19 mouse cellular contexts compared by ENCODE assay signal in genomic region chr9:52229589-52229988, GRCm38 (mm10).
DNase-seq lines count a peak whose midpoint lies in the region; ATAC-seq and TF ChIP-seq lines count a peak whose summit lies in the region.
"Had no signal": no experiment of that assay in that cellular context is flagged by ENCODE, and none has a peak within 500 bp of the region (broad histone marks: within the 10 kb centered on the region; RNA-seq: fewer than 3 reads in every experiment).

No protein-coding gene starts in this region.

- DNase-seq in layer of hippocampus, adult 9-11 months, result peak; percentile 71
- DNase-seq in layer of hippocampus, postnatal 36 days, result no peak
- DNase-seq in MEL (ENCODE audit: low read depth, low spot score), result peak; percentile 76
- peak; percentile 37 for DNase-seq in lung, postnatal 36 days
- DNase-seq in spleen, adult 18-20 months, result peak; percentile 50 to 70
- DNase-seq in thymus, postnatal 10 days (ENCODE audit: low spot score in 2 of 2), result no peak
- DNase-seq in kidney, postnatal 10 days, result no peak
- DNase-seq: adrenal gland, adult 2 months; cerebellum, adult 9-10 months; kidney, postnatal 14 days; right cerebral cortex, postnatal 4 days had no signal

- no peak for ATAC-seq in forebrain, embryonic 16.5 days
- ATAC-seq: intestine, embryonic 16.5 days; Patski had no signal

- 87% methylated on average over 9 of the region's 9 CpGs for WGBS in forebrain, embryonic 16.5 days

- peak; percentile 71 to 74 for TF ChIP-seq EP300 in MEL (IDR thresholded peaks at IDR 0.05; ENCODE audit: low read depth in 1 of 2, low read length in 2 of 2)

- no peak overlapping the region for H3K4me2 ChIP-seq in forebrain, embryonic 16.5 days (ENCODE audit: low read length)
- H3K4me2 ChIP-seq: heart, embryonic 15.5 days; hindbrain, embryonic 13.5 days; liver, embryonic 15.5 days; midbrain, embryonic 12.5 days had no signal

- no peak overlapping the region for H3K9ac ChIP-seq in MEL (ENCODE audit: control insufficient read depth, low read depth, low read length, poor library complexity, severe bottlenecking)
- H3K9ac ChIP-seq in forebrain, embryonic 16.5 days (replicated peaks; ENCODE audit: low read depth, low read length), result no peak overlapping the region
- H3K9ac ChIP-seq: heart, embryonic 15.5 days; hindbrain, embryonic 13.5 days; liver, embryonic 15.5 days; midbrain, embryonic 12.5 days had no signal

- no peak for TF ChIP-seq RAD21 in MEL (IDR thresholded peaks at IDR 0.05; ENCODE audit: low read depth, low read length)

- H3K9me3 ChIP-seq in MEL (replicated peaks; ENCODE audit: insufficient read depth, low read length), result no peaks in the 10 kb centered on the region
- no peaks in the 10 kb centered on the region for H3K9me3 ChIP-seq in forebrain, embryonic 16.5 days (ENCODE audit: control insufficient read depth, low read length)
- H3K9me3 ChIP-seq: heart, embryonic 15.5 days; hindbrain, embryonic 13.5 days; liver, embryonic 15.5 days; midbrain, embryonic 12.5 days had no signal

- peaks cover 0 to 9% of the 10 kb centered on the region in 2 experiments; a peak in 2 of 4 replicates for H3K4me1 ChIP-seq in MEL (ENCODE audit: control insufficient read depth in 1 of 2, insufficient read depth in 2 of 2, low read length in 2 of 2)
- H3K4me1 ChIP-seq in forebrain, embryonic 16.5 days (replicated peaks; ENCODE audit: control insufficient read depth, insufficient read depth, low read length), result no peaks in the 10 kb centered on the region
- H3K4me1 ChIP-seq: heart, embryonic 15.5 days; hindbrain, embryonic 13.5 days; liver, embryonic 15.5 days; midbrain, embryonic 12.5 days had no signal

- no peak overlapping the region; a peak in 1 of 4 replicates for H3K4me3 ChIP-seq in MEL (ENCODE audit: control insufficient read depth in 1 of 2, insufficient read depth in 1 of 2, low read depth in 2 of 2, low read length in 2 of 2)
- no peak overlapping the region for H3K4me3 ChIP-seq in forebrain, embryonic 16.5 days (replicated peaks; ENCODE audit: low read length)
- H3K4me3 ChIP-seq: erythroblast, embryonic 14.5 days; heart, embryonic 15.5 days; hindbrain, embryonic 13.5 days; liver, embryonic 15.5 days; midbrain, embryonic 12.5 days had no signal

- no peak for TF ChIP-seq POLR2A in MEL (IDR thresholded peaks at IDR 0.05; ENCODE audit: control insufficient read depth in 1 of 2, insufficient read depth in 1 of 2, low read depth in 1 of 2, low read length in 2 of 2, poor library complexity in 1 of 2)

- H3K79me2 ChIP-seq in MEL (ENCODE audit: control insufficient read depth, insufficient read depth, low read length, poor library complexity), result no peaks in the 10 kb centered on the region

- no peaks in the 10 kb centered on the region; a peak in 1 of 4 replicates for H3K27me3 ChIP-seq in MEL (ENCODE audit: control insufficient read depth in 1 of 2, insufficient read depth in 2 of 2, low read length in 2 of 2)
- H3K27me3 ChIP-seq in forebrain, embryonic 16.5 days (replicated peaks; ENCODE audit: control insufficient read depth, insufficient read depth, low read length), result no peaks in the 10 kb centered on the region
- H3K27me3 ChIP-seq: heart, embryonic 15.5 days; hindbrain, embryonic 13.5 days; liver, embryonic 15.5 days; midbrain, embryonic 12.5 days had no signal

- no peak overlapping the region for H3K27ac ChIP-seq in MEL (ENCODE audit: control insufficient read depth, low read depth, low read length)
- H3K27ac ChIP-seq in forebrain, embryonic 16.5 days (ENCODE audit: low read length), result no peak overlapping the region
- H3K27ac ChIP-seq: heart, embryonic 15.5 days; hindbrain, embryonic 13.5 days; liver, embryonic 15.5 days; midbrain, embryonic 12.5 days had no signal

- H3K36me3 ChIP-seq in MEL (ENCODE audit: control insufficient read depth in 1 of 2, insufficient read depth in 2 of 2, low read length in 2 of 2), result peaks cover 0 to 11% of the 10 kb centered on the region in 2 experiments; a peak in 2 of 4 replicates
- no peaks in the 10 kb centered on the region for H3K36me3 ChIP-seq in forebrain, embryonic 16.5 days (ENCODE audit: control insufficient read depth, insufficient read depth)
- H3K36me3 ChIP-seq: heart, embryonic 15.5 days; hindbrain, embryonic 13.5 days; liver, embryonic 15.5 days; midbrain, embryonic 12.5 days had no signal

- no peak for TF ChIP-seq CTCF in MEL (IDR thresholded peaks at IDR 0.05 in 2 of 3, conservative IDR thresholded peaks at IDR 0.05 in 1 of 3; ENCODE audit: control insufficient read depth in 1 of 3, insufficient read depth in 1 of 3, low read depth in 2 of 3, low read length in 3 of 3, poor library complexity in 1 of 3, severe bottlenecking in 1 of 3)

TF ChIP-seq in MEL, 35 proteins besides CTCF, POLR2A, EP300 and RAD21:
- no peak for TF ChIP-seq ZC3H11A (IDR thresholded peaks at IDR 0.05; ENCODE audit: low read depth, low read length)
- no peak for TF ChIP-seq HCFC1 (IDR thresholded peaks at IDR 0.05; ENCODE audit: low read depth, low read length)
- no peak for TF ChIP-seq ZNF384 (IDR thresholded peaks at IDR 0.05; ENCODE audit: low read depth, low read length)
- no peak for TF ChIP-seq KAT2A (conservative IDR thresholded peaks at IDR 0.05; ENCODE audit: low read depth, low read length)
- no peak for TF ChIP-seq UBTF (IDR thresholded peaks at IDR 0.05; ENCODE audit: borderline replicate concordance, insufficient read depth, low read depth, low read length)
- peak; percentile 54 for TF ChIP-seq TCF12 (IDR thresholded peaks at IDR 0.05; ENCODE audit: low read depth, low read length)
- peak; percentile 52; the same call in 1 of the 2 replicates for TF ChIP-seq MYC (IDR thresholded peaks at IDR 0.05; ENCODE audit: low read depth, low read length)
- TF ChIP-seq TBP (IDR thresholded peaks at IDR 0.05; ENCODE audit: low read depth, low read length), result no peak
- TF ChIP-seq SMC3 (IDR thresholded peaks at IDR 0.05; ENCODE audit: low read depth, low read length), result no peak
- TF ChIP-seq SIN3A (IDR thresholded peaks at IDR 0.05; ENCODE audit: low read length), result 0 out of 2 replicates have a peak, but pooled peaks have one; percentile 4
- TF ChIP-seq RCOR1 (IDR thresholded peaks at IDR 0.05; ENCODE audit: low read depth, low read length), result peak; percentile 60; the same call in 1 of the 2 replicates
- peak; percentile 53 for TF ChIP-seq TAL1 (IDR thresholded peaks at IDR 0.05; ENCODE audit: low read length)
- TF ChIP-seq ETS1 (IDR thresholded peaks at IDR 0.05; ENCODE audit: low read depth, low read length), result peak; percentile 61; the same call in 1 of the 2 replicates
- no peak for TF ChIP-seq NELFE (IDR thresholded peaks at IDR 0.05; ENCODE audit: low read depth, low read length)
- TF ChIP-seq E2F4 (IDR thresholded peaks at IDR 0.05; ENCODE audit: borderline replicate concordance, low read depth, low read length), result no peak
- TF ChIP-seq MYB (IDR thresholded peaks at IDR 0.05; ENCODE audit: low read depth, low read length), result peak; percentile 36; the same call in 1 of the 2 replicates
- TF ChIP-seq USF1 (IDR thresholded peaks at IDR 0.05; ENCODE audit: low read depth, low read length), result peak; percentile 78
- no peak for TF ChIP-seq ZKSCAN1 (IDR thresholded peaks at IDR 0.05; ENCODE audit: low read depth, low read length)
- no peak for TF ChIP-seq MAZ (IDR thresholded peaks at IDR 0.05; ENCODE audit: low read depth, low read length)
- no peak for TF ChIP-seq ELF1 (IDR thresholded peaks at IDR 0.05; ENCODE audit: low read depth, low read length)
- no peak for TF ChIP-seq ZMIZ1 (IDR thresholded peaks at IDR 0.05; ENCODE audit: low read depth, low read length)
- no peak for TF ChIP-seq JUND (IDR thresholded peaks at IDR 0.05; ENCODE audit: low read depth, low read length)
- no peak for TF ChIP-seq MXI1 (IDR thresholded peaks at IDR 0.05; ENCODE audit: low read depth, low read length)
- TF ChIP-seq MEF2A (IDR thresholded peaks at IDR 0.05; ENCODE audit: extremely low read depth, insufficient replicate concordance, low read depth, low read length, poor library complexity, severe bottlenecking), result no peak
- TF ChIP-seq CHD2 (IDR thresholded peaks at IDR 0.05; ENCODE audit: low read length), result no peak
- no peak for TF ChIP-seq MAFK (IDR thresholded peaks at IDR 0.05; ENCODE audit: borderline replicate concordance, low read depth, low read length)
- TF ChIP-seq GABPA (IDR thresholded peaks at IDR 0.05; ENCODE audit: low read depth, low read length), result no peak
- TF ChIP-seq MAX (IDR thresholded peaks at IDR 0.05; ENCODE audit: low read length), result peak; percentile 68; the same call in 1 of the 2 replicates
- TF ChIP-seq CHD1 (IDR thresholded peaks at IDR 0.05; ENCODE audit: low read depth, low read length), result no peak
- peak; percentile 57; the same call in 1 of the 2 replicates for TF ChIP-seq GATA1 (IDR thresholded peaks at IDR 0.05; ENCODE audit: low read depth, low read length)
- TF ChIP-seq BHLHE40 (IDR thresholded peaks at IDR 0.05; ENCODE audit: borderline replicate concordance, low read depth, low read length), result peak; percentile 71; the same call in 1 of the 2 replicates
- no peak for TF ChIP-seq POLR2AphosphoS2 (IDR thresholded peaks at IDR 0.05; ENCODE audit: low read length)
- TF ChIP-seq NRF1 (IDR thresholded peaks at IDR 0.05; ENCODE audit: insufficient read depth, low read depth, low read length, poor library complexity, severe bottlenecking), result no peak
- 0 out of 4 replicates have a peak, but pooled peaks of 1 of the 2 experiments have one; percentile 8 for TF ChIP-seq USF2 (IDR thresholded peaks at IDR 0.05; ENCODE audit: borderline replicate concordance in 1 of 2, insufficient read depth in 1 of 2, low read depth in 1 of 2, low read length in 2 of 2)
- no peak for TF ChIP-seq POLR2AphosphoS5 (IDR thresholded peaks at IDR 0.05; ENCODE audit: borderline replicate concordance, low read depth, low read length)

Comparison
In these comparisons a context has a peak if more than half of its experiments do, and no peak if none do; other contexts are left out.
1. DNase-seq: peak in layer of hippocampus, adult 9-11 months (single experiment), MEL (single experiment), lung, postnatal 36 days (single experiment) and spleen, adult 18-20 months (2 of 2); none in layer of hippocampus, postnatal 36 days (0 of 2), thymus, postnatal 10 days (0 of 2) and kidney, postnatal 10 days (single experiment).